Mouse (Mus musculus) myocyte (in vitro differentiated cells): ENCODE results near the gene Loxl1.

Source experiments
- E2F4 ChIP-seq: IDR thresholded peaks from one replicate; pipeline ENCODE4 v1.6.1; 2011; ENCODE audit warnings: mild to moderate bottlenecking, control low read depth, moderate library complexity; ENCODE audit not compliant: insufficient read depth
- MAX ChIP-seq: IDR thresholded peaks from one replicate; pipeline ENCODE4 v1.6.1; 2011; ENCODE audit warnings: low read depth, mild to moderate bottlenecking, control low read depth
- POLR2A ChIP-seq: IDR thresholded peaks from one replicate; pipeline ENCODE4 v1.6.1; 2011; ENCODE audit warnings: low read depth, mild to moderate bottlenecking, control low read depth, moderate library complexity; ENCODE audit not compliant: insufficient read length
- REST ChIP-seq: IDR thresholded peaks from one replicate; pipeline ENCODE4 v1.6.1; 2011; ENCODE audit warnings: mild to moderate bottlenecking, control low read depth, moderate library complexity; ENCODE audit not compliant: insufficient read depth, insufficient read length
- TCF3 ChIP-seq: IDR thresholded peaks from one replicate; pipeline ENCODE4 v1.6.1; 2011; ENCODE audit warnings: low read depth, control low read depth; ENCODE audit not compliant: insufficient read length
- USF1 ChIP-seq: IDR thresholded peaks from one replicate; pipeline ENCODE4 v1.6.1; 2011; ENCODE audit warnings: low read depth, mild to moderate bottlenecking, control low read depth, moderate library complexity

DNA sequence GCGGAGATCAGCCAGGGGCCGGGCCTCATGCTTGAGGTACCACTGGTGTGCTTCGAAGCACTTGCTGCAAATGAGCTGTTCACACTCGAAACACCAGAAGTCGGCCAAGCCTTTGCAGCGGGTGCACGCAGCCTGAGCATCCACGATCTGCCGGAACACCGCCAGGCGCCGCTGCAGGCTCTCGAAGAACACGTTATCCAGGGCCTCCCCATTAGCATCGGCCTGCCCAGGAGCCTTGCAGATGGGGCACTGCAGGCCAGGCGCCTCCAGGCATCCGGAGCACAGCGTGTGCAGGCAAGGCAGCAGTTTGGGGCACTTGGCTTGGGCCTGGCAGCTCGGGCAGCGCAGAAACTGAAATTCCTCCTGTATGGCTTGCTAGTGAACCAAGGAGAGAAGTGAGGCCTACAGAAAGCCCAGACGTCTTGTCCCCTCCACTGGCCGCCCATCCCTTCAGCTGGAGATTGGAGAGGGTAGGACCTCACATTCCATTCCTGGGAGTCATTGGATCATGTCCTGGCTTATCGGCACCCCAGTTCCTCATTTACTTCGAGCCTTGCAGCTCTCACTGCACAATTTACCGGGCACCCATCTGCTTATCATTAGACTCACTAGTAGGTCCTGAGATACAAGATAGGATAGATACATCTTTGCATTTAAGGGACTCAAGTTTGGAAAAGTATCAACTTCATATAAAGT lies 65.8 kb downstream of the Loxl1 start:
- TF ChIP-seq E2F4: no peak
- peak; percentile 66 for TF ChIP-seq POLR2A
- TF ChIP-seq TCF3: no peak
- no peak for TF ChIP-seq REST
- TF ChIP-seq MAX: no peak
- no peak for TF ChIP-seq USF1
